Mouse (Mus musculus): ENCODE measurements around the gene Gm48551. TPM values are rescaled to one million over a fixed set of nuclear protein-coding genes. Genes with fewer than 3 reads are reported as not detected.
A peak's percentile ranks its signal among the peaks of the same experiment; 100 is the strongest.

Gm48551 gene
- total RNA-seq, 2 experiments from 2014 or later: 4.4 to 6.1 TPM

- no peak for DNase-seq (ENCODE audit: low spot score in 2 of 2)
- no peak for TF ChIP-seq CTCF (conservative IDR thresholded peaks at IDR 0.05)
- H3K4me3 ChIP-seq: no peak overlapping the region
Measured at GRCm38 (mm10) chr10:81428507-81428870, 44.2 kb downstream of the Gm48551 start.

DNA sequence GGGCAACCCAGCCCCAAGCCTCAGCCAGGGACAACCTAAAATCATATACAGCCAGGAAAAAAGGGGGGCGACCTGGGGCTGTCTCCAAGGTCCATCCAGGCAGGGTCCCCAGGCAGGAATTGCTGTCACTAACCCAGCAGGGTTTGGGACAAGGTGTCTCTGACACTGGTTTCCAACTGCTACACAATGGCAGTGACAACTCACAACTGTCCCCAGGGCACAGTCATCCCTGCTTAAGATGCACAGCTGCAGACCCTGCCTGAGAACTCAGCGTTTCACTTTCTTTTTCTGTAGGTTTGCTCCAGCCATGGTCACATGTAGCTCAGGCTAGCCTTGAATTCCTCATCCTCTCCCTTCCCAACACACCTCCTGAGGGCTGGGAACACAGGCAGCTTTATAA, 44.8 kb downstream of the Gm48551 start:
- peak overlapping the region; percentile 99 for H3K27ac ChIP-seq

More at GRCm38 (mm10) chr10:81428507-81428870, 44.2 kb downstream of the Gm48551 start:
- no peak overlapping the region for H3K27ac ChIP-seq

GRCm38 (mm10) chr10:81429605-81430061, 45.4 kb downstream of the Gm48551 start:
- Histone ChIP-seq H3K27ac (peak overlapping the region; percentile 99), H3K4me3 (peak overlapping the region; percentile 83)
- peak in 1 of 2 experiments; percentile 54 for DNase-seq (ENCODE audit: low spot score in 2 of 2)
- no peak for TF ChIP-seq CTCF (conservative IDR thresholded peaks at IDR 0.05)

More for the DNA sequence above, 44.8 kb downstream of the Gm48551 start:
- H3K4me3 ChIP-seq: no peak overlapping the region
- no peak for TF ChIP-seq CTCF (conservative IDR thresholded peaks at IDR 0.05)
- DNase-seq (ENCODE audit: low spot score in 2 of 2): no peak

GRCm38 (mm10) chr10:81430141-81430830, 46.0 kb downstream of the Gm48551 start:
- no peak for TF ChIP-seq CTCF (conservative IDR thresholded peaks at IDR 0.05)

GRCm38 (mm10) chr10:81430831-81431525, 46.7 kb downstream of the Gm48551 start:
- DNase-seq (ENCODE audit: low spot score in 2 of 2): peak in 1 of 2 experiments; percentile 67
- H3K4me3 ChIP-seq: peak overlapping the region; percentile 83
- H3K27ac ChIP-seq: peak overlapping the region; percentile 99
- no peak for TF ChIP-seq CTCF (conservative IDR thresholded peaks at IDR 0.05)

More at GRCm38 (mm10) chr10:81430141-81430830, 46.0 kb downstream of the Gm48551 start:
- peak overlapping the region; percentile 99 for H3K27ac ChIP-seq
- peak overlapping the region; percentile 83 for H3K4me3 ChIP-seq
- DNase-seq (ENCODE audit: low spot score in 2 of 2): peak in 1 of 2 experiments; percentile 75

- TF ChIP-seq CTCF (conservative IDR thresholded peaks at IDR 0.05): no peak
- Histone ChIP-seq H3K4me3 (peak overlapping the region; percentile 83; the same call in 1 of the 2 replicates), H3K27ac (peak overlapping the region; percentile 99)
- DNase-seq (ENCODE audit: low spot score in 2 of 2): peak in 1 of 2 experiments; percentile 28
Measured at GRCm38 (mm10) chr10:81431526-81432168, 47.4 kb downstream of the Gm48551 start.

- Histone ChIP-seq H3K27ac (peak overlapping the region; percentile 87), H3K4me3 (peak overlapping the region; percentile 48)
- TF ChIP-seq CTCF (conservative IDR thresholded peaks at IDR 0.05): peak; percentile 55
- no peak for DNase-seq (ENCODE audit: low spot score in 2 of 2)
Measured at GRCm38 (mm10) chr10:81432169-81432867, 48.1 kb downstream of the Gm48551 start.

- H3K4me3 ChIP-seq: peak overlapping the region; percentile 48
- H3K27ac ChIP-seq: peak overlapping the region; percentile 87
- no peak for TF ChIP-seq CTCF (conservative IDR thresholded peaks at IDR 0.05)
- peak; percentile 91 to 97 for DNase-seq (ENCODE audit: low spot score in 2 of 2)
Measured at GRCm38 (mm10) chr10:81432868-81433262, 48.6 kb downstream of the Gm48551 start.

- Histone ChIP-seq H3K27ac (peak overlapping the region; percentile 87), H3K4me3 (no peak overlapping the region; the same call in 1 of the 2 replicates)
- DNase-seq (ENCODE audit: low spot score in 2 of 2): peak in 1 of 2 experiments; percentile 10
- peak; percentile 52 for TF ChIP-seq CTCF (conservative IDR thresholded peaks at IDR 0.05)
Measured at GRCm38 (mm10) chr10:81433541-81434289, 49.4 kb downstream of the Gm48551 start.

DNA sequence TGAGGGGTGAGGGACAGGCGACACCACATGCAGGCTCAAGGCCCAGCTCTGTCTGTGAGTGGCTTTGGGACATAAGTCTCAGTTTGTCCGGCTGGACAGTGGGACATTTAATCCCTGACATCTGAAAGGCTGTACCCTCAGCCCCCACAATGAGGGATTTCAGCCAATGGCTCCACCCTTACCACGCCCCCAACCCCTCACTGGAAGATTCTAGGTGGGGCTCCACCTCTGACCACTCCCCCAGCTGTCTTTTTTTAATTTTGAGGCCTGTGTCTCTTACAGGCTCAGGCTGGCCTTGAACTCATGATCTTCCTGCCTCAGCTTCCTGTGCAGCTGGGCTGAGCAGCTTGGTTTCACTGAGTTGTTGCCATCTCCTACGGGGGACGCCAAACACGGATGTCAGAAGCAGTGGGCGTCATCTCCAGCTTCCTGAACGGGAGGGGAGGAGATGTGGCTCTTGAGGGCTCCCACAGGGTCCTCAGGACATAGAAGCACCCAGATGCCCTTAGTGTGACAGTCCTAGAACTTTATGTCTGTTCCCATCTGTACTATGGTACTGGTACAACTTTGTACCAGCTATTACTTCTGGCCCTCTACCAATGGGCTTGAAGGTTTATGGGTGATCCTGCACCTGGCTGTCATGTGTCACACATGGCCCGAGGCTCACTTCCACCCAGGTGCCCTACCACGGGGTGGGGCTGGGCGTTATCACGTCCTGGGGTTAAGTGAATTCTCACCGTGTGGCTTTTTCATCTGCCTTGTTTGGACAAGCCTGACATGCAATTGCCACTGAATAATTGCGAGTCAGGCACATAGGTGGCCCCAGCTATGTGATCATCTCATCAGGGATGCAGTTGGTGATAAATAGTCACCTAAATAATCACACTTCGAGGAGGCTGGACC, 50.3 kb downstream of the Gm48551 start:
- Histone ChIP-seq H3K4me3 (no peak overlapping the region), H3K27ac (peak overlapping the region; percentile 87)
- DNase-seq (ENCODE audit: low spot score in 2 of 2): peak in 1 of 2 experiments; percentile 10
- no peak for TF ChIP-seq CTCF (conservative IDR thresholded peaks at IDR 0.05)

- DNase-seq (ENCODE audit: low spot score in 2 of 2): peak; percentile 80 to 84
- peak overlapping the region; percentile 87 for H3K27ac ChIP-seq
- H3K4me3 ChIP-seq: no peak overlapping the region
- TF ChIP-seq CTCF (conservative IDR thresholded peaks at IDR 0.05): no peak
Measured at GRCm38 (mm10) chr10:81435436-81435835, 51.2 kb downstream of the Gm48551 start.
